Mouse (Mus musculus): ENCODE results near the gene Kcnk3. TPM values are rescaled to one million over a fixed set of nuclear protein-coding genes. Genes with fewer than 3 reads are reported as not detected.

Gene Kcnk3
- polyA plus RNA-seq, 1 experiment from 2014 or later = 11.1 TPM

GRCm38 (mm10) chr5:30578445-30579080 is 9.4 kb upstream of the Kcnk3 start:
- Histone ChIP-seq H3K36me3 (ENCODE audit: control insufficient read depth, insufficient read depth, low read length) (no peaks in the 10 kb centered on the region), H3K4me3 (ENCODE audit: low read depth, low read length) (no peak overlapping the region), H3K4me1 (replicated peaks; ENCODE audit: control insufficient read depth, insufficient read depth) (no peaks in the 10 kb centered on the region), H3K27me3 (ENCODE audit: control insufficient read depth, insufficient read depth, low read length) (no peaks in the 10 kb centered on the region), H3K27ac (replicated peaks) (no peak overlapping the region), H3K9me3 (ENCODE audit: control insufficient read depth, low read length) (no peaks in the 10 kb centered on the region), H3K9ac (ENCODE audit: low read length) (no peak overlapping the region), H3K4me2 (replicated peaks; ENCODE audit: low read depth) (no peak overlapping the region)
- no peak for TF ChIP-seq CTCF (IDR thresholded peaks at IDR 0.05; ENCODE audit: low read depth)
- TF ChIP-seq EP300 (optimal IDR thresholded peaks at IDR 0.05) = no peak
- ATAC-seq (ENCODE audit: low FRiP score, low TSS enrichment) (no peak), DNase-seq (ENCODE audit: low spot score) (no peak)
- WGBS = 68% methylated on average over 6 of the region's 6 CpGs

GRCm38 (mm10) chr5:30580725-30581124 is 7.2 kb upstream of the Kcnk3 start:
- Histone ChIP-seq H3K27me3 (ENCODE audit: control insufficient read depth, insufficient read depth, low read length) (no peaks in the 10 kb centered on the region), H3K36me3 (ENCODE audit: control insufficient read depth, insufficient read depth, low read length) (no peaks in the 10 kb centered on the region), H3K9ac (ENCODE audit: low read length) (no peak overlapping the region), H3K27ac (replicated peaks) (no peak overlapping the region), H3K4me3 (ENCODE audit: low read depth, low read length) (no peak overlapping the region), H3K4me1 (replicated peaks; ENCODE audit: control insufficient read depth, insufficient read depth) (no peaks in the 10 kb centered on the region), H3K9me3 (ENCODE audit: control insufficient read depth, low read length) (no peaks in the 10 kb centered on the region), H3K4me2 (replicated peaks; ENCODE audit: low read depth) (no peak overlapping the region)
- TF ChIP-seq CTCF (IDR thresholded peaks at IDR 0.05; ENCODE audit: low read depth) (no peak), EP300 (optimal IDR thresholded peaks at IDR 0.05) (no peak)
- ATAC-seq (ENCODE audit: low FRiP score, low TSS enrichment) = no peak
- DNase-seq (ENCODE audit: low spot score) = no peak
- WGBS = 85% methylated on average over 6 of the region's 6 CpGs

DNA sequence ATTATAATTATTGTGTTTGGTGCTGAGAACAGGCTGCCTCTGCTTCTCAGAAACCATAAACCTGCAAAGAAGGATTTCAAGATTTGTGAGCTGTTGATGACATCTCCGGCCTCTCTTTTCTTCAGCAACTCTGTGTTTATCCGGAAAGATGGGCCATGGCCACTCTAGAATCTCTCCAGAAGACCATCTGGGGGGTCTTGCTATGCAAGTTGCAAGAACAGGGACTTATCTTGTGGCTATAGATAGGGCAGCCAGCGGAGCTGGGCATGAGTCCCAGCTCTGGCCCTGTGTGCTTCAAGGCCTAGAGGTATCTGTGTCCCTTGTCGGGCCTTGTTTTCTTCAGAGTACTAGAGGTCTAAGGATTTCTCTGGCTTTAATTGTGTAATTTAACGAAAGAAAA is 6.0 kb upstream of the Kcnk3 start:
- no peak for ATAC-seq (ENCODE audit: low FRiP score, low TSS enrichment)
- no peak for DNase-seq (ENCODE audit: low spot score)
- no peak for TF ChIP-seq CTCF (IDR thresholded peaks at IDR 0.05; ENCODE audit: low read depth)
- no peak for TF ChIP-seq EP300 (optimal IDR thresholded peaks at IDR 0.05)
- H3K9me3 ChIP-seq (ENCODE audit: control insufficient read depth, low read length) = no peaks in the 10 kb centered on the region
- no peak overlapping the region for H3K4me3 ChIP-seq (ENCODE audit: low read depth, low read length)
- no peak overlapping the region for H3K9ac ChIP-seq (ENCODE audit: low read length)
- no peaks in the 10 kb centered on the region for H3K4me1 ChIP-seq (replicated peaks; ENCODE audit: control insufficient read depth, insufficient read depth)
- no peak overlapping the region for H3K27ac ChIP-seq (replicated peaks)
- WGBS = 73% methylated on average over 5 of the region's 5 CpGs
- H3K4me2 ChIP-seq (replicated peaks; ENCODE audit: low read depth) = no peak overlapping the region
- H3K36me3 ChIP-seq (ENCODE audit: control insufficient read depth, insufficient read depth, low read length) = no peaks in the 10 kb centered on the region
- no peaks in the 10 kb centered on the region for H3K27me3 ChIP-seq (ENCODE audit: control insufficient read depth, insufficient read depth, low read length)

DNA sequence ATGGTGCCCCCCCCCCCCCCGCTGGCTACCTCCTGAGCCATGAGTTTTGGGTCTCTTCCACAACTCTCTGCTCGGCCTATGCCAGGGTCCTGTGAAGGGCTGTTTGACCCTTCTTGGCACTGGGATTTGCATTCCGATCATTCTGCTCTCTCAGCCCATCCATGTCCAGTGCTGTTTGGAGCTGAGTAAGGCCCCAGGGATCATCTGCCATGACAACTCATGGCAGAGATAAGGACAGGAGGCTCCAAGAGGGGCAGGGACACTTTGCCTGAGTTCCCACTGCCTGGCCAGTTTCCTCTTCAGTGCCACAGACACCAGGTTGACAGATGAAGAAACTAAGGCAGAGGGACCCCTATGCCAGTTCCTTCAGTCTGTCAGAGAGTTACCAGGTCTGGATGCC is 1.4 kb upstream of the Kcnk3 start:
- 63% methylated on average over 3 of the region's 3 CpGs for WGBS
- no peaks in the 10 kb centered on the region for H3K27me3 ChIP-seq (ENCODE audit: control insufficient read depth, insufficient read depth, low read length)
- H3K4me3 ChIP-seq (ENCODE audit: low read depth, low read length) = no peak overlapping the region
- TF ChIP-seq CTCF (IDR thresholded peaks at IDR 0.05; ENCODE audit: low read depth) (no peak), EP300 (optimal IDR thresholded peaks at IDR 0.05) (no peak)
- no peak overlapping the region for H3K9ac ChIP-seq (ENCODE audit: low read length)
- no peaks in the 10 kb centered on the region for H3K36me3 ChIP-seq (ENCODE audit: control insufficient read depth, insufficient read depth, low read length)
- H3K9me3 ChIP-seq (ENCODE audit: control insufficient read depth, low read length) = no peaks in the 10 kb centered on the region
- DNase-seq (ENCODE audit: low spot score) (no peak), ATAC-seq (ENCODE audit: low FRiP score, low TSS enrichment) (no peak)
- H3K4me1 ChIP-seq (replicated peaks; ENCODE audit: control insufficient read depth, insufficient read depth) = no peaks in the 10 kb centered on the region
- H3K4me2 ChIP-seq (replicated peaks; ENCODE audit: low read depth) = no peak overlapping the region
- no peak overlapping the region for H3K27ac ChIP-seq (replicated peaks)

DNA sequence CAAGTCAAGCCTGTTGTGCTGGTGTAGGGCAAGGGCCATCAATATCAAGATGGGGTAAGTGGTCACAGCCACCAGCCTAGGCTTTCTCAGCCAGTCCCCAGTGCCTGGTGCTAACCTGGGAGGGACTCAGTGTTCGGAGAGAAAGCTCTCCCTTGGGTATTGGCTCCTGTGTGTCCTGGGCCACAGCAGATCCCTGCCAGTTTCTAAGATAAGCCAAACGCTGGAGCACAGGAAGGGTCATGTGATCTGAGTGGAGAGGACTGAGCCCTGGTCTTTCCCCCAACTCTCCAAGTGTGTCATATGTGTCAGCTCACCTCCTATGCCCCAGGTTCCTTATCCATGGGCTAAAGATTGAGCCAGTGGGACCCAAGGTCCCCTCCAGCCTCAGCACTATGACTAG is 869 bp upstream of the Kcnk3 start:
- Histone ChIP-seq H3K4me1 (replicated peaks; ENCODE audit: control insufficient read depth, insufficient read depth) (no peaks in the 10 kb centered on the region), H3K27ac (replicated peaks) (no peak overlapping the region; the same call in 1 of the 2 replicates), H3K27me3 (ENCODE audit: control insufficient read depth, insufficient read depth, low read length) (no peaks in the 10 kb centered on the region), H3K4me2 (replicated peaks; ENCODE audit: low read depth) (no peak overlapping the region), H3K9ac (ENCODE audit: low read length) (no peak overlapping the region), H3K9me3 (ENCODE audit: control insufficient read depth, low read length) (no peaks in the 10 kb centered on the region), H3K4me3 (ENCODE audit: low read depth, low read length) (no peak overlapping the region), H3K36me3 (ENCODE audit: control insufficient read depth, insufficient read depth, low read length) (no peaks in the 10 kb centered on the region)
- ATAC-seq (ENCODE audit: low FRiP score, low TSS enrichment) (no peak), DNase-seq (ENCODE audit: low spot score) (no peak)
- 25% methylated on average over 2 of the region's 2 CpGs for WGBS
- TF ChIP-seq EP300 (optimal IDR thresholded peaks at IDR 0.05) = no peak
- no peak for TF ChIP-seq CTCF (IDR thresholded peaks at IDR 0.05; ENCODE audit: low read depth)

DNA sequence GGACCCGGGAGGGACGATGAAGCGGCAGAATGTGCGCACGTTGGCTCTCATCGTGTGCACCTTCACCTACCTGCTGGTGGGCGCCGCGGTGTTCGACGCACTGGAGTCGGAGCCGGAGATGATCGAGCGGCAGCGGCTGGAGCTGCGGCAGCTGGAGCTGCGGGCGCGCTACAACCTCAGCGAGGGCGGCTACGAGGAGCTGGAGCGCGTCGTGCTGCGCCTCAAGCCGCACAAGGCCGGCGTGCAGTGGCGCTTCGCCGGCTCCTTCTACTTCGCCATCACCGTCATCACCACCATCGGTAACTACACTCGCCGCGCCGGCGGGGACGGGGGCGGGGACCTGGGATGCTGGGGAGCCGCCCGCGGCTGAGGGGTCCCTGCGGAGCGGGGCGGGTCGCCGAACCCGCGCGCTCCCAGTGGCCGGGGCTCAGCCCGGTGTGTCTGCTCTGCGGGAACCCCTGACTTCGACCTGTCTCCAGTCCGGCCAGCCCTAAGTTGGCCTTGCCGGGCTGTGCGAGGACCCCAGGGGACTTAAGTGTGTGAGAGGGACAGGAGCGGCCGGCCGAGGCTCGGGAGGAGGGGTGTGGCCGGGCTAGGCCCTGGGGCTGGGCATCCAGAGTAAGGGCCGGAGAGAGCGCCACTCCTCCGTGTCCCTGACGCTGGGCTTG is 465 bp downstream of the Kcnk3 start:
- peak; percentile 60 for ATAC-seq (ENCODE audit: low FRiP score, low TSS enrichment)
- DNase-seq (ENCODE audit: low spot score) = peak; percentile 54
- Histone ChIP-seq H3K4me1 (replicated peaks; ENCODE audit: control insufficient read depth, insufficient read depth) (no peaks in the 10 kb centered on the region), H3K9me3 (ENCODE audit: control insufficient read depth, low read length) (no peaks in the 10 kb centered on the region), H3K9ac (ENCODE audit: low read length) (peak overlapping the region; percentile 61), H3K4me2 (replicated peaks; ENCODE audit: low read depth) (peak overlapping the region; percentile 71), H3K4me3 (ENCODE audit: low read depth, low read length) (peak overlapping the region; percentile 57), H3K36me3 (ENCODE audit: control insufficient read depth, insufficient read depth, low read length) (no peaks in the 10 kb centered on the region), H3K27ac (replicated peaks) (peak overlapping the region; percentile 61), H3K27me3 (ENCODE audit: control insufficient read depth, insufficient read depth, low read length) (no peaks in the 10 kb centered on the region)
- no peak for TF ChIP-seq CTCF (IDR thresholded peaks at IDR 0.05; ENCODE audit: low read depth)
- no peak for TF ChIP-seq EP300 (optimal IDR thresholded peaks at IDR 0.05)
- 1% methylated on average over 68 of the region's 70 CpGs for WGBS

All from stomach, postnatal 0 days (tissue).